Mouse (Mus musculus) frontal cortex, postnatal 10 days (tissue): Measurements from ENCODE around the gene Acoxl.

Source experiments
- DNase-seq, 2 experiments: peaks; one replicate each; pipeline ENCODE4 v3.0.0; 2022; ENCODE audit warnings: low spot score in 2 of 2, mixed read lengths in 1 of 2

Acoxl gene

GRCm38 (mm10) chr2:128140183-128140582 lies 301.5 kb downstream of the Acoxl start:
- DNase-seq = no peak

DNA sequence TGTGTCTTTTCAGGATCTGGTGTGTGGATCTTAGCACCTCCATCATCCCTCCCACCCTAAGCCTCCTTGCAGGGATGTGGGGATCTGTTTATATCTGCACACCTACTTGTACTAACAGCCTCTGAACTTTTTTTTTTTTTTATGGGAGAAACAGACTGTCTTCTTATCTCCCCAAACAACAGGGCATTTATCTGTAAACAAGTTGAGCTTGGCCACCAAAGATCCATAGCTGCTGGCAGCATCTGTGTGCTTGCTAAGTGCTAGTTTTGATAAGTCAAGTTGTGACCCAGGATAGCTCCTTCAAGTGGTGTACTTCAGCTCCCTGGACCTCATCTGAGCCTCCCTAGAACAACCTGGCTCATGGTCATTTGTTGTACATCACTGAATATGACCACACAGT lies 305.3 kb downstream of the Acoxl start:
- DNase-seq = no peak

- DNase-seq = no peak
These were observed 306.8 kb downstream of the Acoxl start for GRCm38 (mm10) chr2:128145433-128145832.

GRCm38 (mm10) chr2:128149596-128149995 lies 310.9 kb downstream of the Acoxl start:
- DNase-seq = no peak

GRCm38 (mm10) chr2:128152211-128152610 lies 313.5 kb downstream of the Acoxl start:
- no peak for DNase-seq

DNA sequence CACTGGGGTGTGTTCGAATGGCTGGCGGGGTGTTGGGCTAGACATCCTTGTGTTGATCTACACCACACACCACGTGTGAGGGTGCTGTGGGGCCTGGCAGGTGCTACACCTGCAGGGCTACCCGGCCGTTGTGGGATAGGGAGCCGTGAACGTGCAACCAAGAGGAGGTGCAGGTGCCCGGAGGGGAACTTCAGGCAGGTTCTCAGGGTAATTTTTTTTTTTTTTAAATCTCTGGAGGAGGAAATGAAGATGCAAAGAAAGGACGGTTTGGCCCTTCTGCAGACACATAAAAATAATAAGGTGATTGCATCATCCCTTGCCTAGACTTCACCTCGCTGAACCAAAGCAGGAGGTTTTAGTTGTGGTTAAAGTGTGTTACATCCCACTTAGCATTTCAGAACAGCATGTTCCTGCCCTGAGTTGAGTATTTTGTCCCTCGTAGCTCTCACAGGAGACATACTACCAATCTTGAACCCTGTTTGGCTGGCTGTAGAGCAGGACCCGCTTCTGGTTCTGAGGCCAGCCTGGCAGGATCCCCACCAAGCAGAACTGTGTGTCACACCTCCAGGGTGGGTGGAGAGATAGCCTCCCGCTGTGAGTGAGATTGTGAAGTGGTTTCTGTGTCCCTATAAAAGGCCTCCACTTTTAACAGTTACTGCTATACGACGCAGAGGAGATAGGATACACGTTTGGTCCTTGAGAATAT lies 314.3 kb downstream of the Acoxl start:
- DNase-seq = no peak

DNA sequence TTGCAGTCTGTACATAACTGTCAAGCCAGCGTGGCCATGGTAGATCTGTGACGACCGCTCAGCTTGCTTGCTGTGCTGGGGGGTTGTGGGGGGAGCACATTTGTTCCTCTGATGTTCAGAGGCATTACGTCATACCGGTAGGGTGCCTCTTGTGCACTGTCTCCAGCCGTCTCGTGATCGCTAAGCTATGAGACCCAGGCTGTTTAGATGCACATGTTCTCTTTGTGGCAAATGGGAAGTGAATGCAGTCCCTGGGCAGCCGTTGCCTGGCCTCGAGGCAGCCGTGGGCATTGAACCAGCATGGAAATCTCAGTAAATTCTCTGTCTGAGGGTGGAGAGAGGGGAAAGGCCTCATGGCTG lies 314.9 kb downstream of the Acoxl start:
- DNase-seq = no peak

DNA sequence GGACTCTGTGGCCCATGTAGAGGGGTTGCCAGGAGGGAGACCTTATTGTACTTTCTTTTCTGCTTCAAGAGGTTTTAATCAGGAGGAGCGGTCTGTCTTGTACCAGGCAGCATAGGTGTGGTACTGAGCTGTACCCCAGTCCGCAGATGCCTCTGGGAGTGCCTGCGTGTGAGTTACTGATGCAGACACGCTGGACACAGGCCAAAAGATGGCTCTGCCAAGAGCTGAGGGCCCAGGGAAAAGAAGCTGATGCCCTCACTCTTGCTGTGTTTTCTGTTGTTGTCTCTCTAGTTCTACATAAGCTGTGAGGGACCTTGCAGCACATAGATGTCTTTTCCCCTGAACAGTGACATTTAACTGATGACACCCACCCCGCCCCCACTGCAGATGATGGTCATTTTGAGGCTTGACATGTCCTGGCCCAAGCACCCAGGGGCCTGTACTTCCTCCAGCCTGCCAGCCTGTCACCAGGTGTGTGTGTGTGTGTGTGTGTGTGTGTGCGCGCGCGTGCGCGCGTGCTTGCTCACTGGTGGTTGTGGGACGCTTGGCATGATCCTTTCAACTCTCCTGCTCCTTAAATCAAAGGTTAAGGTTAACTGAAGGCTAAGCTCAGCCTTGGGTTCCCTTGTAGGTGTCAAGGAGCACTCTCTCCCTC lies 316.9 kb downstream of the Acoxl start:
- DNase-seq = no peak

DNA sequence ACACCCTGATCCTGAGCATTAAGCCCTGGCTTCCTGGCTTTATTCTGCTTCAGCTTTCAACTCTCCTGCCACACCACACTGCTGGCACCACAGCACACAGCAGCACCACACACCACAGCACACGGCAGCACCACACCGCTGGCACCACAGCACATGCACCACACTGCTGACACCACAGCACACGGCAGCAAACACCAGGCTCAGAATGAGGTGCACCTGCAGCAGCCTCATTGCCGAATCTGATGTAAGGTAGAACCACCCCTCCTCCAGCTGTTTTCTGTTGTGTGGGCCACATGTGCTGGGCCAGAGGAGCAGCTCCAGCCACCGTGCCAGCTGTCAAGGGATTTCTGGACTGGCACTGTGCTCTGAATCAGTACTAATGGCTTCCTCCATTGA lies 317.4 kb downstream of the Acoxl start:
- no peak for DNase-seq

DNA sequence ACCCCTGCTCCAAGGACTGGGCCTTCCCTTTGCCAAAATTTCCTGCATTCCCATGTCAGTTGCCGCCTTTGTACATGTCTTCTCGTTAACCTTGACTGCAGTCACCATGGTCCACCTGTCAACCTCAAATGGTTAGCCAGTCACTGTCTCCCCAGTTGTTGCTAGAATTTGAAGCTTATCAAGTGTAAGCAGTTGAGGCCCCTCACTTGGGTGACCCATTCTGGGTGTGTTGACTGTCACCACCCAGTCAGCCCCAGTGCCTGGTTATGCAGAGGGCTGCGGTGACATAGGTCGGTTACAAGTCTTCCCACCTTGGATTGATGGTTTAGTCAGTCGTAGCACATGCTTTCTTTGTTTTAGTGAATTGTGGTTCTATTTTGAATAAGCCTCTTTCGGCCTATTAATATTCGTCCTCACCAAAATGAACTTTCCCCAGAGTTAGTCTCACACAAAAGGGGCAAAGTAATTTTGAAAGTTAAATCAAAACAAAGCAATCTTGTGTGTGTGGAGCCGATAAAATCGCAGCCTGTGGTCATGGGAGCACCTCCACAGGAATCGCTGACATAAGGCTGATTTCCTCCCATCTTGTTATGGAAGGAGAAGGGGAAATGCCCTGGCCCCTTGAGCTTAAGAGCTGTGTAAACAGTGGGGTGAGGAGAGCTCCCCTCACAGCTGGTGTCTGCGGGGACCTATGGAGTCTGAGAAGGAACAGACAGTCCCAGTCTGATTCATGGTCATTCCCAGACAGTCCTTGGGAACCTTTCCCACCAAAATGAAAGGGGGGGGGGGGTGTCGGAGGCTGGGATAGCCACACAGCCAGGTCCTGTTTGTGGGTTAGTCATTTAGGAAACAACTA lies 318.1 kb downstream of the Acoxl start:
- no peak for DNase-seq

DNA sequence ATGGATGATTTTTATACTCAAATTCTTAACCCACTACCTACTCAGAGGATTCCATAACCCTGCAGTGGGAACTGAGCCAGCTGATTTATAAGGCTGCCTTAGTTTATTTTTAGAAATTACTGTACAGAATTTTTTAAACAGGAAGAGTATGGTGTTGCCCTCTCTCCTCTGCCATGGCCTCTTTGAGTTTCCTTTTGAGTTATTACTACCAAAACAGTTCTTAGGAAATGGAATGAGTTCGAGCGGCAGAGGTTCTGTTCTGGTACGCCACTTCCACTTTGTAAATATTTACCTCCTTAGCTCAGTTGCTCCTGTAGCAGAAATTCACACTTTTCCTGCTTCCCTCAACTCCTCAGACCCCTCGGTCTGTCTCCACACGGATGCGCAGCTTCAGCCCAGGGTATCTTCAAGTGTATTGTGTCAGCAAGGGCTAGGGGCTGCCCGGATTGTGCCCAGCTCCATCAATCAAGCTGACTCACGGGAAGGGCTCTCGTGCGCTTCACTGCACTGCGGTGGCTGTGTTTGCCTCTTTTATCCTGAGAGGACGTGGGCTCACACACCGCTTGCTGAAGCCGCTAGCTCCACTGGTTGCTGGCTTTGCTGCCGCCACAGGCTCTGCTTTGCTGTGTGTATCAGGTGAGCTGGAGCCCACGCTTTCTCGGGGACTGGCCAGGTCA lies 320.2 kb downstream of the Acoxl start:
- DNase-seq = no peak

- no peak for DNase-seq
These were observed 321.0 kb downstream of the Acoxl start for GRCm38 (mm10) chr2:128159619-128160125.

DNA sequence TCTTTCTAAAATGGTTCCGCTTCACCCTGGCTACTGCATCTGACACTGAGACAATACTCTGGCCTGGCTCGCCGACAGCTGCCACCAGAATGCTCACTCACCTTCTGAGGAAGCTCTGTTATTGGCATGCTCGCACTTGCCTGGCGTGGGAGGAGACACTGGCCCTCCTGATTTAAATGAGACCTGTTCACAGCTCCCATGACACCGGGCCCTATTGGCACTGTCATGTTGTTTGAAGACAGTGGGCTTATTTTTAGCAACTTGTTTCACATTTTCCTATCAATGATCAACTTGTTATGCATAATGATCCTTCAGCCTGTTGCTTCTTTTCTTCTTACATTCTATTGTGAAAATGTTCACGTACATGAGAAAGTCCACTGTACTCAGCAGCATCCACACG lies 324.5 kb downstream of the Acoxl start:
- DNase-seq = no peak

DNA sequence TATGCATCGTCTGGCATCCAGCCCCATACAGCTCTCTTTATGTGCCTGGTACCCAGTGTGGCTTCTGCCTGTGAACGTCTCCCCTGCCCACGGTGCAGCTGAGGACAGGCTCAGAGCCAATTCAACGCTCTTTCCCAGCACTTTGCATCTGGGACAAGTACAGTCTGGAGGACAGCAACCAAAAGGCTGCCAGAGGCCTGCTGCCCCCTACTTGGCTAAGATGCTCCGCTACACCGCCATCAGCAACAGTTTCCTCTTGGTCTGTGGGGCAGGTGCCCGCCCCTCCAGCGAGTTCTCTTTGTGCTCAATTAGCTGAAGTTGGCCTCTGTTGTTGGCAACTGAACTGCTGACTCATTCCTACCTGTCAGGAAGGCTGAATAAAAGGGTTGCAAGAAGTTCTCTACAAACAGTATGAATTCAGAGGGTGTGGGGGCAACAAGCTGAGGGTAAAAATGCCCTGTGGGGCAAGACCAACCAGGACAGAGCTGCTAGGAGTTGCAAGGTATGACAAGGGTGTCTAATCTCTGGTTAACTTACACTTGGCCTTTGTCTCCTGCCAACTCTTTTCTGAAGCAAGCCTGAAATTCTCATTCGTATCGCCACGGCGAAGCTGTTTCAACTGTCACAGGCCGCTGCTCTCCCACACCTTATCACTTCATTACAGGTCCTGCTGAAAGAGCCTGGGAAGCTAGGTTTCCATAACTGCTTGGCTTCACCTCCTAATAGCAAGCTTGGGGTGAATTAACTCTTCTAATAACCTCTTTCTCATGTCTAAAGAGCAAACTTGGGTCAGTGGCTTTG lies 328.1 kb downstream of the Acoxl start:
- peak; percentile 46 to 57 for DNase-seq

DNA sequence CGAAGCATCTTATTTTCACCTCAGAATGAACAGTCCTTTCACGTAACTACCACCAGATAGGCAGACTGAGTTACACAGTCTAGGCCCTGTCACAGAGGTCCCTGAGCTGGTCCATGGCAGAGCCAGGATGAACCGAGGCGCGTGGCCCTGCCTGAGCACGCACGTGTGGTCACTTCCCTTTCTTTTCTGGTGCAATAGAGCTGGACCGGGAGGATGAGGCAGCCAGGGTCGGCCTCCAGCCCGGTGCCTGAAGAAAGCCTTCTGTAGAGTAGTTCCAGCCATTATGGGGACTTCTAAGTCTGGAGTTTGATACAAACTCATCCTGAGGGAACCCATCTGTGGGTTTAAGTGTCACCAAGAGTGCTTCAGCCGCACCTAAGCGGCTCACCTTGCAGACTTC lies 329.3 kb downstream of the Acoxl start:
- no peak for DNase-seq

DNA sequence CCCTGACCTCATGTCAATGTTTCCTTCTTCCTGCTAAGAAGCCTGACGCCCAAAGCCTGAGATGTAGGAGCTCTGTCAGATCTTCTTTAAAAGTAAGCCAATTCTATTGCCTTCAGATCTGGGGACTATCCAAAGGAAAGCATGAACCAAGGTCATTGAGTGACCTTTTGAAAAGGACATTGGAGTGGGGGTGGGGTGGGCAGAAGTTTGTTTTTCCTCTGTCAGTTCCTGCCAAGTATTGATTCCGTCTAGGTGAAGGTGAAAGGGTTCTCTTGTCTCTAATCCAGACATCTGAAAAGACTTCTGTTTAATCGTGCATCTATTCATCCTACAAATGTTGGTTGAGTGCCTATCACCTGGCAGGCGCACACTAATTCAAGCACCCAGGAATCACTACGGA lies 330.8 kb downstream of the Acoxl start:
- no peak for DNase-seq

- DNase-seq = no peak
These were observed 331.3 kb downstream of the Acoxl start for GRCm38 (mm10) chr2:128169972-128170371.

DNA sequence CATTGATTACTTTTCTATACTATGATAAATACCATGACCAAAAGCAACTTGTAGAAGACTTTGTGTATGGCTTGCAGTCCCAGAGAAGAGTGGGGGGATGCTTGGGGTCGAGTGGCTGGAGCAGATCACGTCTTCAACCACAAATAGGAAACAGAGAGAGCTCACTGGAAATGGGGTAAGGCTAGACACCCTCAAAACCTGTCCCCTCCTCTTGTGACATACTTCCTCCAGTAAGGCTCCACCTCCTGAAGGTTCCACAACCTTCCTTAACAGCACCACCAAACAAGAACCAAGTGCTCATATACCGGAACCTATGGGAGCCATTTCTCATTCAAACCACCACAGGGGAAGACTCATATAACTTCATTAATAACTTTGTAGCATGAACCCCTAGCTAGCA lies 331.9 kb downstream of the Acoxl start:
- DNase-seq = no peak

GRCm38 (mm10) chr2:128172266-128172665 lies 333.6 kb downstream of the Acoxl start:
- no peak for DNase-seq
